Mouse (Mus musculus) hindbrain, embryonic 15.5 days (tissue): ENCODE results near the gene Kansl1. TPM values are rescaled to one million over a fixed set of nuclear protein-coding genes. Genes with fewer than 3 reads are reported as not detected.

Experiments used
- ATAC-seq: fragments of 200-750 bp; cut with Nextera tagmentation; 2 replicates; pipeline ENCODE4 v1.8.0; 2017; ENCODE audit warnings: low read depth, moderate number of reproducible peaks, moderate TSS enrichment; ENCODE audit not compliant: low FRiP score
- H3K27ac ChIP-seq: fragments of 300-500 bp; sonication (generic); replicated peaks from 2 replicates; pipeline ENCODE4 v1.5.1; 2015; ENCODE audit warnings: mild to moderate bottlenecking, inconsistent platforms
- H3K27me3 ChIP-seq: fragments of 300-500 bp; sonication (generic); 2 replicates; pipeline ENCODE4 v1.6.1; 2015; ENCODE audit warnings: control low read depth, inconsistent platforms
- H3K36me3 ChIP-seq: fragments of 300-500 bp; sonication (generic); 2 replicates; pipeline ENCODE4 v1.6.1; 2015; ENCODE audit warnings: control low read depth, inconsistent platforms
- H3K4me1 ChIP-seq: fragments of 300-500 bp; sonication (generic); replicated peaks from 2 replicates; pipeline ENCODE4 v1.6.1; 2015; ENCODE audit warnings: control low read depth, inconsistent platforms
- H3K4me2 ChIP-seq: fragments of 300-500 bp; sonication (generic); 2 replicates; pipeline ENCODE4 v1.6.1; 2015; ENCODE audit warnings: moderate library complexity, mild to moderate bottlenecking, inconsistent platforms
- H3K4me3 ChIP-seq: fragments of 300-500 bp; sonication (generic); 2 replicates; pipeline ENCODE4 v1.5.1; 2015; ENCODE audit warnings: mild to moderate bottlenecking, inconsistent platforms
- H3K9ac ChIP-seq: fragments of 300-500 bp; sonication (generic); 2 replicates; pipeline ENCODE4 v1.6.1; 2015; ENCODE audit warnings: inconsistent platforms
- H3K9me3 ChIP-seq: fragments of 300-500 bp; sonication (generic); 2 replicates; pipeline ENCODE4 v1.6.1; 2016; ENCODE audit warnings: control low read depth, inconsistent platforms
- WGBS: fragments of 180-500 bp; shearing (Covaris S2); methylation state at CpG from one replicate; pipeline ENCODE4 v1.1.7; 2015; 5-methylcytosine and 5-hydroxymethylcytosine counted together
- polyA plus RNA-seq: library from polyadenylated mRNA; unstranded; fragments of >200 nt; fragmentation: Nextera tagmentation; extraction: Ambion mirVana; gene quantifications from 2 replicates; pipeline ENCODE4 v1.2.1, GENCODE M21; 2015

Gene Kansl1
- polyA plus RNA-seq, 1 experiment from 2014 or later: 29.0 TPM

- ATAC-seq: 0 out of 2 replicates have a peak, but pooled peaks have one; percentile 2
- Histone ChIP-seq H3K27me3 (no peaks in the 10 kb centered on the region), H3K4me2 (no peak overlapping the region), H3K4me1 (no peaks in the 10 kb centered on the region), H3K27ac (0 out of 2 replicates have a peak overlapping the region, but pooled peaks have one; percentile 8), H3K36me3 (peaks cover 54% of the 10 kb centered on the region), H3K9me3 (no peaks in the 10 kb centered on the region), H3K9ac (no peak overlapping the region), H3K4me3 (no peak overlapping the region)
- WGBS: 76% methylated on average over 5 of the region's 5 CpGs
These were observed 134.5 kb downstream of the Kansl1 start for GRCm38 (mm10) chr11:104334115-104334514.

- WGBS: 86% methylated on average over 5 of the region's 5 CpGs
- Histone ChIP-seq H3K27me3 (no peaks in the 10 kb centered on the region), H3K4me2 (no peak overlapping the region), H3K27ac (peak overlapping the region; percentile 42; the same call in 1 of the 2 replicates), H3K4me1 (no peaks in the 10 kb centered on the region), H3K9ac (no peak overlapping the region), H3K4me3 (no peak overlapping the region), H3K9me3 (no peaks in the 10 kb centered on the region), H3K36me3 (peaks cover 51% of the 10 kb centered on the region)
- no peak for ATAC-seq
These were observed 136.6 kb downstream of the Kansl1 start for GRCm38 (mm10) chr11:104332105-104332504.

- H3K9ac ChIP-seq: no peak overlapping the region
- H3K36me3 ChIP-seq: peaks cover 51% of the 10 kb centered on the region
- no peaks in the 10 kb centered on the region for H3K4me1 ChIP-seq
- H3K27me3 ChIP-seq: no peaks in the 10 kb centered on the region
- WGBS: 80% methylated on average over 3 of the region's 3 CpGs
- H3K4me2 ChIP-seq: no peak overlapping the region
- no peak overlapping the region for H3K4me3 ChIP-seq
- ATAC-seq: no peak
- peak overlapping the region; percentile 4; the same call in 1 of the 2 replicates for H3K27ac ChIP-seq
- H3K9me3 ChIP-seq: no peaks in the 10 kb centered on the region
These were observed 137.5 kb downstream of the Kansl1 start for GRCm38 (mm10) chr11:104331208-104331607.

GRCm38 (mm10) chr11:104330151-104330550 lies 138.5 kb downstream of the Kansl1 start:
- Histone ChIP-seq H3K27me3 (no peaks in the 10 kb centered on the region), H3K27ac (no peak overlapping the region), H3K9ac (no peak overlapping the region), H3K36me3 (peaks cover 45% of the 10 kb centered on the region), H3K4me3 (no peak overlapping the region), H3K9me3 (no peaks in the 10 kb centered on the region), H3K4me1 (no peaks in the 10 kb centered on the region), H3K4me2 (no peak overlapping the region)
- no peak for ATAC-seq
- WGBS: 86% methylated on average over 4 of the region's 4 CpGs

GRCm38 (mm10) chr11:104329185-104329926 lies 139.3 kb downstream of the Kansl1 start:
- no peaks in the 10 kb centered on the region for H3K27me3 ChIP-seq
- no peak overlapping the region for H3K27ac ChIP-seq
- no peaks in the 10 kb centered on the region for H3K9me3 ChIP-seq
- peaks cover 38% of the 10 kb centered on the region for H3K36me3 ChIP-seq
- H3K4me2 ChIP-seq: no peak overlapping the region
- no peak overlapping the region for H3K4me3 ChIP-seq
- 82% methylated on average over 11 of the region's 11 CpGs for WGBS
- H3K9ac ChIP-seq: no peak overlapping the region
- H3K4me1 ChIP-seq: no peaks in the 10 kb centered on the region
- no peak for ATAC-seq

GRCm38 (mm10) chr11:104327946-104328345 lies 140.7 kb downstream of the Kansl1 start:
- H3K27ac ChIP-seq: no peak overlapping the region
- no peaks in the 10 kb centered on the region for H3K4me1 ChIP-seq
- 85% methylated on average over 6 of the region's 6 CpGs for WGBS
- H3K36me3 ChIP-seq: peaks cover 29% of the 10 kb centered on the region
- no peak overlapping the region for H3K4me2 ChIP-seq
- no peaks in the 10 kb centered on the region for H3K27me3 ChIP-seq
- H3K4me3 ChIP-seq: no peak overlapping the region
- ATAC-seq: no peak
- no peaks in the 10 kb centered on the region for H3K9me3 ChIP-seq
- no peak overlapping the region for H3K9ac ChIP-seq

DNA sequence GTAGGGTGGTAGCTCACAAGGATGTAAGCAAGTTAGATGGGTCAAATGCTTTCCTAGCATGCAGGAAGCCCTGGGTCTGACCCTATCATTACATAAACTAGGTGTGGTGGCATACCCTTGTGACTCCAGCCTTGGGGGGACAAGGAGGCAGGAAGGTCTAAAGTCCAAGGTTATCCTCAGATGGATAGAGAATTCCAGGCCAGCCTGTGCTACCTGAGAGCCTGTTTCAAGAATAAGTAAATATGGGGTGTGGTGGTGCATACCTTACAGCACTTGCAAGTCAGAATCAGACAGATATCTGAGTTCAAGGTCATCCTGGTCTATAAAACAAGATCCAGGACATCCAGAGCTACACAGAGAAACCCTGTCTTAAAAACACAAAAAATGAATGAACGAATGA lies 141.2 kb downstream of the Kansl1 start:
- H3K9ac ChIP-seq: no peak overlapping the region
- no peak overlapping the region for H3K4me2 ChIP-seq
- no peak overlapping the region for H3K27ac ChIP-seq
- no peaks in the 10 kb centered on the region for H3K4me1 ChIP-seq
- no peaks in the 10 kb centered on the region for H3K27me3 ChIP-seq
- no peaks in the 10 kb centered on the region for H3K9me3 ChIP-seq
- H3K36me3 ChIP-seq: peaks cover 27% of the 10 kb centered on the region
- 93% methylated on average over 1 of the region's 1 CpGs for WGBS
- H3K4me3 ChIP-seq: no peak overlapping the region
- ATAC-seq: no peak

DNA sequence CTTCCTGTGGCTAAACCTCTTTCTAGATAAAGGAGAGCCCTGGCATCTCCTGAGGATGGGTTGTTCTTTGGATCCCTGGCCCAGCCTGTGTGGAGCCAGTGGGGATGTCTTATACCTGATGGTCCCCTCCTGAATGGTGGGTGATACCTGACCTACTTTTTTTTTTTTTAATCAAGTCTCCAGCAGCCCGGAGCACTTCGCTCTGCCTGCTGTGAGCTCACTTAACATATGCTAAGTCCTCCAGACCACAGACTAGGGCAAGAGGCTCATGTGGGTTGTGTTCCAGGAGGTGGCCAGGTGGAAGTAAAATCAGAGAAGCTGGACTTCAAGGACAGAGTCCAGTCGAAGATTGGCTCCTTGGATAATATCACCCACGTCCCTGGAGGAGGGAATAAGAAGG lies 146.5 kb downstream of the Kansl1 start:
- Histone ChIP-seq H3K27me3 (no peaks in the 10 kb centered on the region), H3K9ac (no peak overlapping the region), H3K4me1 (peaks cover 19% of the 10 kb centered on the region), H3K36me3 (peaks cover 23% of the 10 kb centered on the region), H3K4me3 (no peak overlapping the region), H3K9me3 (no peaks in the 10 kb centered on the region), H3K4me2 (no peak overlapping the region), H3K27ac (no peak overlapping the region)
- WGBS: 33% methylated on average over 4 of the region's 4 CpGs
- no peak for ATAC-seq

DNA sequence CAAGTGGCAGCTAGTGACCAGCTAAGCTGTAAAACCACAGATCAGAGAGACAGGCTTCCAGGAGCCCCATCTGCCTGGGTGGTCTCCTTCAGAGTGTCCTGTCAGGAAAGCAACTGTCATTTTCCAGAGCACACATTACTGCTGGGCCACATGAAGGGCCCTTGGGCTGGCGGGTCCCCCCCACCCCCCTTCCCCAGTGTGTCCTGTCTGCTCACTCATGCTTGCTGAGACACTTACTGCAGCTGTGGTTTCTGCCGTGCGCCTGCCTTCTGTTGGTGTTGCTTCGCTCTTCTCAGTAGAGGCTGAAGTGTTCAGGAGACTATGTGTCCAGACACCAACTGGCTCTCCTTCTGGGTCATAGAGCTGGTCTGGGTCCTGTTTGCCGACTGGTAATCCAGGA lies 148.2 kb downstream of the Kansl1 start:
- H3K4me1 ChIP-seq: peaks cover 19% of the 10 kb centered on the region
- H3K9me3 ChIP-seq: no peaks in the 10 kb centered on the region
- peaks cover 21% of the 10 kb centered on the region for H3K36me3 ChIP-seq
- H3K4me2 ChIP-seq: no peak overlapping the region
- H3K27me3 ChIP-seq: no peaks in the 10 kb centered on the region
- 52% methylated on average over 5 of the region's 5 CpGs for WGBS
- H3K27ac ChIP-seq: no peak overlapping the region
- H3K9ac ChIP-seq: no peak overlapping the region
- no peak overlapping the region for H3K4me3 ChIP-seq
- ATAC-seq: no peak

- peak overlapping the region; percentile 26 for H3K4me3 ChIP-seq
- H3K4me1 ChIP-seq: peaks cover 19% of the 10 kb centered on the region
- H3K4me2 ChIP-seq: peak overlapping the region; percentile 57
- H3K9ac ChIP-seq: no peak overlapping the region
- 4% methylated on average over 24 of the region's 24 CpGs for WGBS
- peak overlapping the region; percentile 52 for H3K27ac ChIP-seq
- peaks cover 22% of the 10 kb centered on the region for H3K36me3 ChIP-seq
- no peaks in the 10 kb centered on the region for H3K9me3 ChIP-seq
- H3K27me3 ChIP-seq: no peaks in the 10 kb centered on the region
- ATAC-seq: peak; percentile 52; the same call in 1 of the 2 replicates
These were observed 149.5 kb downstream of the Kansl1 start for GRCm38 (mm10) chr11:104318940-104319781.

DNA sequence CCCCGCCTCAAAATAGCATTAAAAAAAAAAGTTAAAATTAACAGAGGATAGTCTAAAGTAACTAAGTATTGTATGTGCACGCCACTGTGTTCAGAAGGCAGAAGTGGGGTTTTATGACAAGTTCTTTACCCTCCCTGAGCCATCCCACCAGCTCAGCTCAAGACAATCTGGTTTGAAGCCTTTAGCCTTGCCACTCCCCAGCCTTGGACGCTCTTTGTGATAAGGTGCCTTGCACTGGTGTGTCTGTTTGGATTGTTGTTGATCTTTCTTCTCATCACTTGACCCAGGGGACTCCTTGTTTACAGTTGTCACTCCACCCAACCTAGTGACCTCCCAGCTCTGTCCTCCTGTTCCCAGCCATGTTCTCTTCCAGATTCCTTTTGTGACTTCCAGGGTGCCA lies 151.0 kb downstream of the Kansl1 start:
- no peaks in the 10 kb centered on the region for H3K27me3 ChIP-seq
- ATAC-seq: no peak

More for the DNA sequence above, 151.0 kb downstream of the Kansl1 start:
- peaks cover 34% of the 10 kb centered on the region for H3K36me3 ChIP-seq
- no peaks in the 10 kb centered on the region for H3K9me3 ChIP-seq
- no peak overlapping the region for H3K27ac ChIP-seq
- peaks cover 19% of the 10 kb centered on the region for H3K4me1 ChIP-seq
- no peak overlapping the region for H3K4me2 ChIP-seq
- WGBS: 89% methylated on average over 3 of the region's 3 CpGs
- H3K9ac ChIP-seq: no peak overlapping the region
- H3K4me3 ChIP-seq: no peak overlapping the region
